Mouse (Mus musculus) neural tube, embryonic 15.5 days (tissue): ENCODE measurements around the gene Il1f6. TPM values are rescaled to one million over a fixed set of nuclear protein-coding genes. Genes with fewer than 3 reads are reported as not detected.

Experiments used
- polyA plus RNA-seq: library from polyadenylated mRNA; unstranded; fragments of >200 nt; fragmentation: Nextera tagmentation; extraction: Ambion mirVana; gene quantifications from 2 replicates; pipeline ENCODE4 v1.2.1, GENCODE M21; 2015

Gene Il1f6
- polyA plus RNA-seq, 1 experiment from 2014 or later, result not detected

Other genes starting within 250 kb of the Il1f6 start
- 12.3 and 15.4 TPM in 2 replicates for gene Hnmt, start 166.0 kb upstream of the Il1f6 start, polyA plus RNA-seq
- not detected in 2 replicates for gene Tbpl2, start 118.8 kb upstream of the Il1f6 start, polyA plus RNA-seq
- not detected in 2 replicates for gene Il1f8, start 62.3 kb upstream of the Il1f6 start, polyA plus RNA-seq
- not detected in 2 replicates for gene Il1f9, start 28.9 kb upstream of the Il1f6 start, polyA plus RNA-seq
- gene Il1f5, start 61.5 kb downstream of the Il1f6 start, polyA plus RNA-seq, result 0.19 TPM in 1 of 2 replicates, not detected in the other
- gene Il1f10, start 75.8 kb downstream of the Il1f6 start, polyA plus RNA-seq, result not detected in 2 replicates
- 1.3 TPM in 1 of 2 replicates, not detected in the other for gene Il1rn, start 121.4 kb downstream of the Il1f6 start, polyA plus RNA-seq
- 1.4 and 3.7 TPM in 2 replicates for gene Psd4, start 152.2 kb downstream of the Il1f6 start, polyA plus RNA-seq